Mouse (Mus musculus) stomach, embryonic 14.5 days (tissue): ENCODE measurements at regions not wholly inside any gene's neighbourhood (a gene's known extent, or its start where the extent isn't known, plus 50 kb on each side); places are given as distances from the start of the nearest gene placed in this dataset.

Experiments used
- ATAC-seq: fragments of 200-750 bp; cut with Nextera tagmentation; 2 replicates; pipeline ENCODE4 v1.8.0; 2017; ENCODE audit warnings: low read depth, moderate TSS enrichment; ENCODE audit not compliant: insufficient number of reproducible peaks, insufficient read depth, low FRiP score
- H3K27ac ChIP-seq: fragments of 300-500 bp; sonication (generic); 2 replicates; pipeline ENCODE4 v1.5.1; 2014; ENCODE audit warnings: mild to moderate bottlenecking, low read length, moderate library complexity, mixed read lengths
- H3K27me3 ChIP-seq: fragments of 300-500 bp; sonication (generic); 2 replicates; pipeline ENCODE4 v1.6.1; 2014; ENCODE audit warnings: low read length, control low read depth, mixed read lengths; ENCODE audit not compliant: control insufficient read depth, insufficient read depth
- H3K36me3 ChIP-seq: fragments of 300-500 bp; sonication (generic); 2 replicates; pipeline ENCODE4 v1.6.1; 2014; ENCODE audit warnings: mild to moderate bottlenecking, control low read depth, low read length, moderate library complexity, mixed read lengths; ENCODE audit not compliant: control insufficient read depth, insufficient read depth
- H3K4me1 ChIP-seq: fragments of 300-500 bp; sonication (generic); 2 replicates; pipeline ENCODE4 v1.6.1; 2014; ENCODE audit warnings: low read length, control low read depth, mixed read lengths; ENCODE audit not compliant: control insufficient read depth, insufficient read depth
- H3K4me2 ChIP-seq: fragments of 300-500 bp; sonication (generic); replicated peaks from 2 replicates; pipeline ENCODE4 v1.6.1; 2014; ENCODE audit warnings: low read depth, low read length, control low read depth
- H3K4me3 ChIP-seq: fragments of 300-500 bp; sonication (generic); 2 replicates; pipeline ENCODE4 v1.5.1; 2014; ENCODE audit warnings: low read depth, low read length, control low read depth
- H3K9ac ChIP-seq: fragments of 300-500 bp; sonication (generic); replicated peaks from 2 replicates; pipeline ENCODE4 v1.6.1; 2014; ENCODE audit warnings: low read depth, mild to moderate bottlenecking, control low read depth, low read length, moderate library complexity, mixed read lengths
- H3K9me3 ChIP-seq: fragments of 300-500 bp; sonication (generic); 2 replicates; pipeline ENCODE4 v1.6.1; 2016; ENCODE audit warnings: low read depth, low read length, control low read depth; ENCODE audit not compliant: control insufficient read depth
- WGBS: fragments of 180-500 bp; shearing (Covaris S2); extraction: QIAGEN DNeasy Blood & Tissue Kit; methylation state at CpG from one replicate; pipeline ENCODE4 v1.1.7; 2014; 5-methylcytosine and 5-hydroxymethylcytosine counted together

- WGBS: 53% methylated on average over 2 of the region's 2 CpGs
- H3K27ac ChIP-seq: no peak overlapping the region
- ATAC-seq: no peak
- H3K4me1 ChIP-seq: no peaks in the 10 kb centered on the region
- H3K4me3 ChIP-seq: no peak overlapping the region
- no peaks in the 10 kb centered on the region for H3K9me3 ChIP-seq
- H3K9ac ChIP-seq: no peak overlapping the region
- H3K27me3 ChIP-seq: no peaks in the 10 kb centered on the region
- no peaks in the 10 kb centered on the region for H3K36me3 ChIP-seq
- no peak overlapping the region for H3K4me2 ChIP-seq
These were observed 396.3 kb downstream of the Dmrt2 start for GRCm38 (mm10) chr19:26068553-26068952.

DNA sequence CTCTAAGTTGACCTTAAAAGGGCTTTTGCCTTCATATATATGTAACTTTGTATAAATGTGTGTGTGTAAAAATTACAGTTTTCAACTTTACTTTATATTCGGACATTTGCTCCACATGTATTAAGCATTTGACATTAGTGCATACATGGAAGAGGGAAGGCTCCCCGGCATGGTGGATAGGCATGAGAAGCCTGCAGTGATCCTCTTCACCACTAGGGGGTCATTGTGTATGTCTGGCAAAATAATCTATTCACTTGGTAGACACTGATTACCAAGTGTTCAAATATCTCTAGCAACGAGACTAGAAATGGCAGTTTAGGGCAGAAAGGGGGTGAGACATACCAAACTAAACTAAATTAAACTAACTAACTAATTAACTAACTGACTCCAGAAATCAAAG lies 397.7 kb downstream of the Dmrt2 start:
- H3K4me2 ChIP-seq: no peak overlapping the region
- H3K9ac ChIP-seq: no peak overlapping the region
- 86% methylated on average over 3 of the region's 3 CpGs for WGBS
- ATAC-seq: no peak
- H3K4me1 ChIP-seq: no peaks in the 10 kb centered on the region
- no peak overlapping the region for H3K27ac ChIP-seq
- H3K4me3 ChIP-seq: no peak overlapping the region
- H3K27me3 ChIP-seq: no peaks in the 10 kb centered on the region
- no peaks in the 10 kb centered on the region for H3K36me3 ChIP-seq
- no peaks in the 10 kb centered on the region for H3K9me3 ChIP-seq

DNA sequence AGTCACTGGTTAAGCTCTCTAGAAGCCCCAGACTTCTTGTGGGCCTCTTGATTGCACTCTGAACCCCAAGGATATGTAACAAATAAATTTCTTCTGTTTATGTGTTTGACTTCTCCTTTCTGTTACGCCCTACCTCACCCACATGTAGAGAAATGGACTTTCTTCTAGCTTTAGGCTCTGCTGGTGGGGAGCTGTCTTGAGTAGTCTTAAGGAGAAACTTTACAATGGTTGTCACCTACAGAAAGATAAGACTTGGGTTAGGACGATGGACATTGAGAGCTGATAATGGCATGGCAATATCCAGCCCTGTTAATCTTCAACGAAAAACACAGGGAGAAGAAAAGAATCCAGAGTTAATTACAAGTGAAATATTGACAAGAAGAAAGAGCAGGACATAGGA lies 416.1 kb downstream of the Dmrt2 start:
- ATAC-seq: no peak
- Histone ChIP-seq H3K36me3 (no peaks in the 10 kb centered on the region), H3K4me1 (no peaks in the 10 kb centered on the region), H3K9ac (no peak overlapping the region), H3K9me3 (no peaks in the 10 kb centered on the region), H3K27ac (no peak overlapping the region), H3K27me3 (no peaks in the 10 kb centered on the region), H3K4me3 (no peak overlapping the region), H3K4me2 (no peak overlapping the region)
- WGBS: 68% methylated on average over 3 of the region's 3 CpGs

DNA sequence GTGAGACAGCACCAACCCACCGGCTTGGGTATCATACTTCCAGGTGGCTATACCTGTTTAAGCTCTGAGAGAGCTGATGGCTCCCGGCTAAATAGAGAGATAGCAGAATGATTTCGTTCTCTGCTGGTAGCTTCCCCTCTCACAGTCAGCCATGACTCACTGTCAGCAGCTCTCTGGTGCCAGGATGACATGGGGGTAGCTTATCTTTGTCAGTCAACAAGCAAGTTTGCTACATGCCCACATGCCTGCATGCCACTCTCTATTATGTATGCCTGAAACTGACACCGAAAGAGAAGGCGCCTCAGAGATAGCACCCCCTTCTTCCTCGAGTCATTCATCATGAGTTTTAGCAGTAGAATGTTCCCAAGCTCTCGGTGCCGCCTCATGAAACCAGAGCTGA lies 419.2 kb downstream of the Dmrt2 start:
- H3K4me3 ChIP-seq: no peak overlapping the region
- no peak for ATAC-seq
- H3K36me3 ChIP-seq: no peaks in the 10 kb centered on the region
- no peak overlapping the region for H3K27ac ChIP-seq
- 59% methylated on average over 8 of the region's 8 CpGs for WGBS
- H3K9me3 ChIP-seq: no peaks in the 10 kb centered on the region
- H3K9ac ChIP-seq: no peak overlapping the region
- no peaks in the 10 kb centered on the region for H3K4me1 ChIP-seq
- no peaks in the 10 kb centered on the region for H3K27me3 ChIP-seq
- H3K4me2 ChIP-seq: no peak overlapping the region

DNA sequence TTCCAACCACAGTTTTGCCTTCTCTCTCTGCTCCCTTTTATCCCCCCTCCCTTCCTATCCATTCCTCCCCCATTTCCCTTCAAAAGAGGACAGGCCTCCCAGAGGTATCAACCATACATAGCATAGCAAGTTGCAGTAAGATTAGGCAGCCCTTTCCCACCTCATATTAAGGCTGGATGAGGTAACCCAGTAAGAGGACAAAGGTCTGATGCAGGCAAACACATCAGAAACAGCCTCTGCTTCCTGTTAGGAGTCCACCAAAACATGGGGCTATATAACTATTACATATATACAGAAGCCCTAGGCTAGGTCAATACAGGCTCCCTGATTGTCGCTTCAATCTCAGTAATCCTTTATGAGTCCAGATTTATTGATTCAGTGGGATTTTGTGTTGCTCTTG lies 421.6 kb downstream of the Dmrt2 start:
- WGBS: 90% methylated on average over 1 of the region's 1 CpGs
- Histone ChIP-seq H3K9ac (no peak overlapping the region), H3K27ac (no peak overlapping the region), H3K27me3 (no peaks in the 10 kb centered on the region), H3K4me2 (no peak overlapping the region), H3K9me3 (no peaks in the 10 kb centered on the region), H3K36me3 (no peaks in the 10 kb centered on the region), H3K4me3 (no peak overlapping the region), H3K4me1 (no peaks in the 10 kb centered on the region)
- ATAC-seq: no peak

DNA sequence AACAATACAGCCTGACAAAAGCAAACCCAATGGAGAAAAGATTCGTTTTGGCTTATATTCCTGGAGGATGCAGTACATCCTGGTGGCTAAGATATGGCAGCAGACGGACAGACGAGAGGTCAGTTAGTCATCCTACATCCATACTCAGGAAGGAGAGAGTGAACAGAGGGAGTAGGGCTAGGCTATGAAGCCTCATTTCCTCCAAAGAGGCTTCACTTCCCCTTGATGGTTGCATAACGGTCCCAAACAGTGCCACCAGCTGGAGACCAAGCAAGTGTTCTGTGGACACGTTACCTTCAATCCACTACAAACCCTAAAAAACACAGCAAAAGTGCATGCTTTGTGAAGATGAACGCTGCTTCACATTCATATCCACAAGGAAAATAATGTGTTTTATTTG lies 442.1 kb downstream of the Dmrt2 start:
- ATAC-seq: no peak
- no peaks in the 10 kb centered on the region for H3K4me1 ChIP-seq
- H3K27ac ChIP-seq: no peak overlapping the region
- WGBS: 85% methylated on average over 6 of the region's 6 CpGs
- H3K36me3 ChIP-seq: no peaks in the 10 kb centered on the region
- H3K4me3 ChIP-seq: no peak overlapping the region
- no peaks in the 10 kb centered on the region for H3K27me3 ChIP-seq
- no peaks in the 10 kb centered on the region for H3K9me3 ChIP-seq
- H3K9ac ChIP-seq: no peak overlapping the region
- H3K4me2 ChIP-seq: no peak overlapping the region

- WGBS: 69% methylated on average over 2 of the region's 2 CpGs
- no peak for ATAC-seq
- H3K4me3 ChIP-seq: no peak overlapping the region
- H3K27ac ChIP-seq: no peak overlapping the region
- no peaks in the 10 kb centered on the region for H3K27me3 ChIP-seq
- H3K36me3 ChIP-seq: no peaks in the 10 kb centered on the region
- H3K4me1 ChIP-seq: no peaks in the 10 kb centered on the region; the same call in 1 of the 2 replicates
- no peak overlapping the region for H3K9ac ChIP-seq
- no peaks in the 10 kb centered on the region for H3K9me3 ChIP-seq
- H3K4me2 ChIP-seq: no peak overlapping the region
These were observed 456.2 kb downstream of the Dmrt2 start for GRCm38 (mm10) chr19:26128423-26128822.

- H3K4me2 ChIP-seq: no peak overlapping the region
- no peak overlapping the region for H3K4me3 ChIP-seq
- H3K36me3 ChIP-seq: no peaks in the 10 kb centered on the region
- H3K9ac ChIP-seq: no peak overlapping the region
- WGBS: 80% methylated on average over 4 of the region's 4 CpGs
- no peaks in the 10 kb centered on the region for H3K27me3 ChIP-seq
- H3K4me1 ChIP-seq: peaks cover 6% of the 10 kb centered on the region; the same call in 1 of the 2 replicates
- ATAC-seq: no peak
- H3K9me3 ChIP-seq: no peaks in the 10 kb centered on the region
- no peak overlapping the region for H3K27ac ChIP-seq
These were observed 462.2 kb downstream of the Dmrt2 start for GRCm38 (mm10) chr19:26134385-26134784.

GRCm38 (mm10) chr19:26135398-26136104 lies 463.3 kb downstream of the Dmrt2 start:
- Histone ChIP-seq H3K27ac (no peak overlapping the region), H3K4me1 (peaks cover 6% of the 10 kb centered on the region; the same call in 1 of the 2 replicates), H3K9me3 (no peaks in the 10 kb centered on the region), H3K9ac (no peak overlapping the region), H3K4me2 (no peak overlapping the region), H3K27me3 (no peaks in the 10 kb centered on the region), H3K4me3 (no peak overlapping the region), H3K36me3 (no peaks in the 10 kb centered on the region)
- no peak; the same call in 1 of the 2 replicates for ATAC-seq
- WGBS: 19% methylated on average over 2 of the region's 2 CpGs
